Mouse (Mus musculus): Measurements from ENCODE around the gene Slc13a4. TPM values are rescaled to one million over a fixed set of nuclear protein-coding genes. Genes with fewer than 3 reads are reported as not detected.

The Slc13a4 gene
- polyA plus RNA-seq, 1 experiment from 2014 or later = 4.6 TPM

DNA sequence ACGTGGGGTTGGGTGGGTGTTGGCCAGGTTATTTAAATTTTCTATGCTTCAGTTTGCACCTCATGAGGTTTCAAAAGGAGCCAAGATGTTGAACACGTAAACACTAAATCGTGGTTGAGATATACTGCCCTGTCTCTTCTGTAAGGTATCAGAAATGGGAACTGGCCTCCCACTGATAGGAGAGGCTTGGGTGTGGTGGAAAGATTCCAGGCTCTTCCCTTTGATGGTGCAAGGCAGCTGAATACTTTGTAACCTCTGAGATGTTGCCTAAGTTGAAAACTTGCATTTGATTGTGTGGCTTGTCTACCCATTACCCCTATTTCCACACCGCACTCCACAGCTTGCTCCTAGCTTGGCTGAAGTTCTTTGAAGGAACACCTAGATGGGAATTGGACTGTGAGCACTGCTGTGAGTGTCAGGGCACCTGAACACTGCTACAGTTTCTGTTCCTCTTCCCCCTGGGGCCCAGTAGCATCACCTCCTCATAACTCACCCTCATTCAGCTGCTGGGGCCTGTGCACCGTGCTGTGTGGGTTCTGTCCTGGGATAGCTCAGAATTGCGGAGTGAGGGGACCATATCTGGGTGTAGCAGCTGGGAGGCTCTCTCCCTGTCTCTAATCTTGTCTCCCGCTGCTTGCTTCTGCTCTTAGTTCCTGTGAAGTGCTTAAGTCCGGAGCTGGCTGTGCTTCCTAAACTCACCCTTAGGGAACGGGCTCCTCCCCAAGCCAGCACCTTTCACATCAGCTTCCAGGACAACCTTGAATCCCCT, 53.6 kb downstream of the Slc13a4 start:
- no peak overlapping the region for H3K4me3 ChIP-seq (replicated peaks; ENCODE audit: low read length)
- no peaks in the 10 kb centered on the region for H3K9me3 ChIP-seq (ENCODE audit: control insufficient read depth, low read length)
- H3K36me3 ChIP-seq (ENCODE audit: control insufficient read depth, insufficient read depth) = no peaks in the 10 kb centered on the region
- H3K9ac ChIP-seq (replicated peaks; ENCODE audit: low read depth, low read length) = no peak overlapping the region
- H3K4me2 ChIP-seq (ENCODE audit: low read length) = peak overlapping the region; percentile 12; the same call in 1 of the 2 replicates
- no peak for ATAC-seq
- H3K4me1 ChIP-seq (replicated peaks; ENCODE audit: control insufficient read depth, insufficient read depth, low read length) = peaks cover 23% of the 10 kb centered on the region
- 61% methylated on average over 9 of the region's 9 CpGs for WGBS
- no peak overlapping the region for H3K27ac ChIP-seq (ENCODE audit: low read length)
- no peaks in the 10 kb centered on the region for H3K27me3 ChIP-seq (replicated peaks; ENCODE audit: control insufficient read depth, insufficient read depth, low read length)

DNA sequence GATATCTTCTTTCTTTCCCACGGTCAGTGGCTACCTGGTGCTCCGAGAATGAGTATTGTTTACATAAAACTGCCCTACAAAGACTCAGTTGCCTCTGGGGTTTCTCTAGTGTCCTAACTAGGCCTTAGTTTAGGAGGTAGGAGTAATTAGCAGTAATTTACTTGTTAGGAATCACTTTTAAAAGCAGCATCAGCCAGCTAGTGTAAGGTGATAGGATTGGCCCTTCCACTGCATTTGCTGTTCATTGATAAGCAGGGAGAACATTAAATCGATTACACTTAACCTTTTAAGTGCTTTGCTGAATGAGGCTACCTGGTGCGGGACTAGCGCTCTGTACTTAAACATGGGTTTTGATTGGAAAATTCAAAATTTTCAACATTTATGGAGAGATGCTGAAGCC, 54.5 kb downstream of the Slc13a4 start:
- no peak for ATAC-seq
- WGBS = 38% methylated on average over 5 of the region's 5 CpGs

DNA sequence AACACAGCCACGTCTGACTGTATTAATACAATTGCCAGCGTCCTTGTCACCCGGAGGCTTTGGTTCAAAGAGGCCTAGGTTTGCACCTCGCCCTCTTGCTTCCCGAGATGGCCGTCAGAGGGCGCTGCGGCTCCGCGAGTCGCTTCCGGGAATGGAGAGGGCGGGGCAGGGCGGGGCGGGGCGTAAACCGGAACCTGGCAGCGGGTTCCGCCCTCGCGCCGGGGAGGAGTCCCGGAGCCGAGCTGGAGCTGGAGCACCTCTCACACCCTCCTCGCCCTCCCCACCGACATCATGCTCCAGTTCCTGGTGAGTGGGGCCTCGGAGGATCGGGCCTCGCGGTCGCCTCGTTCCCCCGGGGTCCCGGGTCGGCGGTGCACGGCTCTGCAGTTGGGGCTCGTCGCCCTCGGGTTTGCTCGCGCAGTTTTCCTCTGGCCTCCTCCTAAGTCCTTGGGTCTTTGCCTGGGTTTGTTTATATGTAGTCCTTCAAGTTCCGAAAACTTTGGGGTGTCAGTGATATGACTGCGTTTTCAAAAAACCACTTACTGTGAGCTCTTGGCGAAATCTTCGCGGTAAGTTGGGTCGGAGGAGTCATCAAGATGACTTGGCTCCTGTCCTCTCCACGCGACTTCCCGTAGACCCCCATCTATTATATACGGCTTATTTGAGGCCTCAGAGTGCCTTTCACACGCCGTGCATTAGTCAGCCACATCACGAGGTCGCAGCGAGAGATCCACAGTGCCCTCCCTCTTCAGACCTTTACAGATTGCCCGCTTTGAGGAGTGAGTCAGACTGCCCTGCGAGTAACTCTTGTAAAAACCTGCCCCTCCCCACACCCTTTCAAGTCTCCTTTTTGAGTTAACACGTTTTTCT, 55.2 kb downstream of the Slc13a4 start:
- Histone ChIP-seq H3K4me3 (replicated peaks; ENCODE audit: low read length) (peak overlapping the region; percentile 75), H3K27ac (ENCODE audit: low read length) (peak overlapping the region; percentile 38; the same call in 1 of the 2 replicates), H3K9ac (replicated peaks; ENCODE audit: low read depth, low read length) (peak overlapping the region; percentile 77), H3K36me3 (ENCODE audit: control insufficient read depth, insufficient read depth) (no peaks in the 10 kb centered on the region), H3K4me2 (ENCODE audit: low read length) (peak overlapping the region; percentile 81), H3K27me3 (replicated peaks; ENCODE audit: control insufficient read depth, insufficient read depth, low read length) (no peaks in the 10 kb centered on the region), H3K9me3 (ENCODE audit: control insufficient read depth, low read length) (no peaks in the 10 kb centered on the region), H3K4me1 (replicated peaks; ENCODE audit: control insufficient read depth, insufficient read depth, low read length) (peaks cover 23% of the 10 kb centered on the region)
- under 1% methylated on average over 59 of the region's 60 CpGs for WGBS
- peak; percentile 91 for ATAC-seq

More for the DNA sequence above, 54.5 kb downstream of the Slc13a4 start:
- no peaks in the 10 kb centered on the region for H3K36me3 ChIP-seq (ENCODE audit: control insufficient read depth, insufficient read depth)
- no peaks in the 10 kb centered on the region for H3K9me3 ChIP-seq (ENCODE audit: control insufficient read depth, low read length)
- peak overlapping the region; percentile 75 for H3K4me3 ChIP-seq (replicated peaks; ENCODE audit: low read length)
- no peak overlapping the region for H3K27ac ChIP-seq (ENCODE audit: low read length)
- H3K4me2 ChIP-seq (ENCODE audit: low read length) = peak overlapping the region; percentile 81
- H3K9ac ChIP-seq (replicated peaks; ENCODE audit: low read depth, low read length) = no peak overlapping the region; the same call in 1 of the 2 replicates
- H3K27me3 ChIP-seq (replicated peaks; ENCODE audit: control insufficient read depth, insufficient read depth, low read length) = no peaks in the 10 kb centered on the region
- H3K4me1 ChIP-seq (replicated peaks; ENCODE audit: control insufficient read depth, insufficient read depth, low read length) = peaks cover 23% of the 10 kb centered on the region

DNA sequence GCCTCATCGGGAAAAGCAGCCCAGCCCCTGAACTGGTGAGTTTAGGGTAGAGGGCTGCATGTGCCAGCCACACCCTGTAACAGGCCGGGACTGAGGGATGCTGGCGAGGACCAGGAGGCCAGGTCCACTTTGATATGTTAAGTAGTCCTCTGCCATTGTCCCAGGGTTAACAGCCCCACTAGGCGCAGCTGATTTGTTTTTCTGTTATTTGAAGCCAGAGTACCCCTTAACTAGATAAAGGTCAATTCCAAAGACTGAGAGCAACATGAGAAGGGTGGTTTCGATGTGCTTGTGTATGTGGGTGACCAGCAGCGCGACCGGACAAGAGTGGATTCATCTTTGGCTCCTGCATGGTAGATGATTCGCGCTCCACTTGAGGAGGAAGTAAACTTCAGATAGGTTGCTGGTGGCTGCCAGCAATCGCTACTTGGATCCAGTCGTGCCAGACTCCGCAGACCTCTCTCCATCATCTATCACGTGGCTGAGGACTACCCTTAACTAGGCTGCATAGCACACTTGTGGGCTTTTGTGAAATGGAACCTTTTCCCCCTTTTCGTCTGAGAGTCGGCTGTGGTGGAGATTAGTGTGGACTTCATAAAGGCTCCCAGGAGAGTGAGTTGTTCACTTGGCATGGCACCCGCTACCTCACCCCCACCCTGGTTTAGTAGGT, 56.0 kb downstream of the Slc13a4 start:
- WGBS = 61% methylated on average over 17 of the region's 17 CpGs

DNA sequence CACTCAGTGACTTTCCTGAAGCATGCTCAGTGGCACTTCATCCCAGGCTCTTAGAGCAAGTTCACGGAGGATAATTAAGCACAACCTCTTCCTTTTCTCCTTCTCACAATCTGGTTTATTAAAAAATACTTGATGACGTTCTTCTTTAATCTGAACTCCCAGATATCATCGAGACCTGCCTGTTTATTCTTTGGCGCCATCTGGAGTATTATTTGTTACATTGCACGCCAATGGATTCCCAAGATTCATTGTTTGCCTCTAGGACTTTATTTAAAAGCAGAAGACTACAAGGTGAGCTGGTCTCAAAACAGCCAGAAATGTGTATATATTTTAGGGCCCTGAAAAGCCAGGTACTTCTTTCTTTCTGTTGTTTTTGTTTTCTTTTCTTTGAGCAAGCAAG, 62.8 kb downstream of the Slc13a4 start:
- 46% methylated on average over 5 of the region's 5 CpGs for WGBS
- no peaks in the 10 kb centered on the region for H3K4me1 ChIP-seq (replicated peaks; ENCODE audit: control insufficient read depth, insufficient read depth, low read length)
- no peak overlapping the region for H3K4me2 ChIP-seq (ENCODE audit: low read length)
- H3K27me3 ChIP-seq (replicated peaks; ENCODE audit: control insufficient read depth, insufficient read depth, low read length) = no peaks in the 10 kb centered on the region
- H3K4me3 ChIP-seq (replicated peaks; ENCODE audit: low read length) = no peak overlapping the region
- peaks cover 52% of the 10 kb centered on the region for H3K36me3 ChIP-seq (ENCODE audit: control insufficient read depth, insufficient read depth)
- H3K9me3 ChIP-seq (ENCODE audit: control insufficient read depth, low read length) = no peaks in the 10 kb centered on the region
- H3K27ac ChIP-seq (ENCODE audit: low read length) = no peak overlapping the region
- H3K9ac ChIP-seq (replicated peaks; ENCODE audit: low read depth, low read length) = no peak overlapping the region
- ATAC-seq = no peak

More for the DNA sequence above, 56.0 kb downstream of the Slc13a4 start:
- H3K36me3 ChIP-seq (ENCODE audit: control insufficient read depth, insufficient read depth) = peaks cover 3% of the 10 kb centered on the region; the same call in 1 of the 2 replicates
- H3K4me3 ChIP-seq (replicated peaks; ENCODE audit: low read length) = peak overlapping the region; percentile 75
- no peaks in the 10 kb centered on the region for H3K9me3 ChIP-seq (ENCODE audit: control insufficient read depth, low read length)
- no peak overlapping the region for H3K27ac ChIP-seq (ENCODE audit: low read length)
- peak overlapping the region; percentile 77 for H3K9ac ChIP-seq (replicated peaks; ENCODE audit: low read depth, low read length)
- H3K27me3 ChIP-seq (replicated peaks; ENCODE audit: control insufficient read depth, insufficient read depth, low read length) = no peaks in the 10 kb centered on the region
- peaks cover 23% of the 10 kb centered on the region for H3K4me1 ChIP-seq (replicated peaks; ENCODE audit: control insufficient read depth, insufficient read depth, low read length)
- peak overlapping the region; percentile 81 for H3K4me2 ChIP-seq (ENCODE audit: low read length)
- no peak; the same call in 1 of the 2 replicates for ATAC-seq

DNA sequence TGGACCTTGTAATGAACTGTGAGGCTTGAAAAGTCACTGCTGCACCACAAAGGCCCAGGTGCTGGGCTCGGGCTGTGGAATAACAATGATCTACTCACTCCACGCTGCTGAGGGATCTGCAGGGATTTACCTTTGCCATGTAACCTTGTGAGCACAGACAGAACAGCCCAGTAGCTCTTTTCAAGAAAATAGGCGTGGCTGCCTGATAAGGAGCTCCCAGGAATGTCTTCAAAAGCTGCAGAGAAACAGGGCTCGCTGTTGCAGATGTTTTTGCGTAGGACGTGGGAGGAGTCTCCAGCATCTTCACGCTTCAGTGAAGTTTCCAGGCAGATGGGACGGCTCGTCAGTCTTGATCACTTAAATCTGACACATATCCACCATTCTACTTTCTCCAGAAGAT, 63.9 kb downstream of the Slc13a4 start:
- H3K4me2 ChIP-seq (ENCODE audit: low read length) = no peak overlapping the region
- no peaks in the 10 kb centered on the region for H3K4me1 ChIP-seq (replicated peaks; ENCODE audit: control insufficient read depth, insufficient read depth, low read length)
- no peak overlapping the region for H3K9ac ChIP-seq (replicated peaks; ENCODE audit: low read depth, low read length)
- H3K36me3 ChIP-seq (ENCODE audit: control insufficient read depth, insufficient read depth) = peaks cover 56% of the 10 kb centered on the region
- no peak overlapping the region for H3K27ac ChIP-seq (ENCODE audit: low read length)
- no peak for ATAC-seq
- H3K9me3 ChIP-seq (ENCODE audit: control insufficient read depth, low read length) = no peaks in the 10 kb centered on the region
- WGBS = 89% methylated on average over 9 of the region's 9 CpGs
- no peak overlapping the region for H3K4me3 ChIP-seq (replicated peaks; ENCODE audit: low read length)
- H3K27me3 ChIP-seq (replicated peaks; ENCODE audit: control insufficient read depth, insufficient read depth, low read length) = no peaks in the 10 kb centered on the region

DNA sequence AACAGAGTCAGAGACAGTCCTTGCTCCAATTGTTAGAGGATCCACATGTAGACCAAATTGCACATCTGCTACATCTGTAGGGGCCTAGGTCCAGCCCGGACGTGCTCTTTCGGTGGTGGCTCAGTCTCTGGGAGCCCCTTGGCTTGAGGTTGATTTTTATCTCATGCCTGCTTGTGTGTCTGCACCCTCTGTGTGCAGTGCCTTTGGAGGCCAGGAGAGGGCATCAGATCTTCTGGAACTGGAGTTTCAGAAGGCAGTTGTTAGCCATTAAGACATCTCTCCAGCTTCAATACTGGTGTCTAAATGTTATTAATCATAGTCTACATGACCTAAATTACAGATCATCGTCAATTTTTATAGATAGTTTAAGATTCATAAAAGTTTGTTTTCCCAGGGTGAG, 64.7 kb downstream of the Slc13a4 start:
- Histone ChIP-seq H3K9ac (replicated peaks; ENCODE audit: low read depth, low read length) (no peak overlapping the region), H3K9me3 (ENCODE audit: control insufficient read depth, low read length) (no peaks in the 10 kb centered on the region), H3K27ac (ENCODE audit: low read length) (no peak overlapping the region), H3K4me2 (ENCODE audit: low read length) (no peak overlapping the region), H3K4me3 (replicated peaks; ENCODE audit: low read length) (no peak overlapping the region), H3K4me1 (replicated peaks; ENCODE audit: control insufficient read depth, insufficient read depth, low read length) (no peaks in the 10 kb centered on the region), H3K36me3 (ENCODE audit: control insufficient read depth, insufficient read depth) (peaks cover 58% of the 10 kb centered on the region), H3K27me3 (replicated peaks; ENCODE audit: control insufficient read depth, insufficient read depth, low read length) (no peaks in the 10 kb centered on the region)
- no peak for ATAC-seq
- 99% methylated on average over 4 of the region's 4 CpGs for WGBS

DNA sequence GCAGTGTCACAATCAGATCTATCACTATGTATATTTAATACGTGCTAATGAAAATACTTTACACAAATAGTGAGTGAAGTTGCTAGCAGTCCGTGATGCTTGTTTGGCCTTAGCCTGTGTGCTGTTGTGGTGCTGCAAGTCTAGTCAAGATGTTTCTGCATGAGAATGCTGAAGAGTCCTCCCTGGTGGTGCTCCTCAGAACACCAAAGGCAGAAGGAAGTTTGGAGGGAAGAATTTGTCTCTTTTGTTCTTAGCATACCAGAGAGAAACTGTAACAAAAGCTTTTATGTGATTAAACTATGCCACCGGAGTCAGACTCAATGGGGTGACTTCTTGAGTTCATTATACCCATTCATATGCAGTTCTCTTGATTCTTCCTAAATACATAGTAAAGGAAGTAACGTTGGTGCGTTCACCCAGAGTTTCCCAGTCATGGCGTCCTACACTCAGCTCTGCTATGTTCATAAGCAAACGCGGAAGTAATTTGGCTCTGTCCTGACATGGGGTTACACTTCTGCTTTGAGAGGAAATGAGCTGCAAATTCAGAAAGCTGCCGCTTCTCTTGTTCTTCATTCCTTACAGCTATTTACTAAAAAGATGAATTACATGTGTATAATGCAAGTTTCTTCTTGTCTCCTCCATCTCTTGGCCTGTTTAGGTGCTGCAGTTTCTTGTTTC, 71.7 kb downstream of the Slc13a4 start:
- Histone ChIP-seq H3K36me3 (ENCODE audit: control insufficient read depth, insufficient read depth) (peaks cover 44% of the 10 kb centered on the region), H3K4me2 (ENCODE audit: low read length) (no peak overlapping the region), H3K27ac (ENCODE audit: low read length) (no peak overlapping the region), H3K9ac (replicated peaks; ENCODE audit: low read depth, low read length) (no peak overlapping the region), H3K4me3 (replicated peaks; ENCODE audit: low read length) (no peak overlapping the region), H3K9me3 (ENCODE audit: control insufficient read depth, low read length) (no peaks in the 10 kb centered on the region), H3K27me3 (replicated peaks; ENCODE audit: control insufficient read depth, insufficient read depth, low read length) (no peaks in the 10 kb centered on the region), H3K4me1 (replicated peaks; ENCODE audit: control insufficient read depth, insufficient read depth, low read length) (no peaks in the 10 kb centered on the region)
- no peak for ATAC-seq
- 64% methylated on average over 9 of the region's 9 CpGs for WGBS
